Mouse (Mus musculus) megakaryocyte progenitor cell, adult 5-6 weeks (primary cell): ENCODE results near the gene Tmem41a. TPM values are rescaled to one million over a fixed set of nuclear protein-coding genes. Genes with fewer than 3 reads are reported as not detected.
"Not testable (repeated sequence)": the region's sequence is repeated elsewhere in the genome, so short reads cannot be mapped to it uniquely, and the experiment has no call there.

Experiments used
- ATAC-seq: replicated peaks from 2 replicates; pipeline ENCODE4 v1.8.0; 2016; ENCODE audit warnings: mild to moderate bottlenecking, moderate TSS enrichment, inconsistent platforms; ENCODE audit not compliant: poor library complexity
- total RNA-seq, 2 experiments: library from RNA; stranded (forward) in 1 of 2; stranded (reverse) in 1 of 2; fragments of 157-497, 149-512 nt in 1 of 2; fragments of 200-1000 nt in 1 of 2; gene quantifications; 2 replicates each; pipeline versions ENCODE4 v1.2.3 to v1.2.4; 2015 to 2017

Tmem41a gene
- total RNA-seq (2015) (19.8 and 31.9 TPM in 2 replicates), total RNA-seq (2017) (6.9 and 7.5 TPM in 2 replicates)

DNA sequence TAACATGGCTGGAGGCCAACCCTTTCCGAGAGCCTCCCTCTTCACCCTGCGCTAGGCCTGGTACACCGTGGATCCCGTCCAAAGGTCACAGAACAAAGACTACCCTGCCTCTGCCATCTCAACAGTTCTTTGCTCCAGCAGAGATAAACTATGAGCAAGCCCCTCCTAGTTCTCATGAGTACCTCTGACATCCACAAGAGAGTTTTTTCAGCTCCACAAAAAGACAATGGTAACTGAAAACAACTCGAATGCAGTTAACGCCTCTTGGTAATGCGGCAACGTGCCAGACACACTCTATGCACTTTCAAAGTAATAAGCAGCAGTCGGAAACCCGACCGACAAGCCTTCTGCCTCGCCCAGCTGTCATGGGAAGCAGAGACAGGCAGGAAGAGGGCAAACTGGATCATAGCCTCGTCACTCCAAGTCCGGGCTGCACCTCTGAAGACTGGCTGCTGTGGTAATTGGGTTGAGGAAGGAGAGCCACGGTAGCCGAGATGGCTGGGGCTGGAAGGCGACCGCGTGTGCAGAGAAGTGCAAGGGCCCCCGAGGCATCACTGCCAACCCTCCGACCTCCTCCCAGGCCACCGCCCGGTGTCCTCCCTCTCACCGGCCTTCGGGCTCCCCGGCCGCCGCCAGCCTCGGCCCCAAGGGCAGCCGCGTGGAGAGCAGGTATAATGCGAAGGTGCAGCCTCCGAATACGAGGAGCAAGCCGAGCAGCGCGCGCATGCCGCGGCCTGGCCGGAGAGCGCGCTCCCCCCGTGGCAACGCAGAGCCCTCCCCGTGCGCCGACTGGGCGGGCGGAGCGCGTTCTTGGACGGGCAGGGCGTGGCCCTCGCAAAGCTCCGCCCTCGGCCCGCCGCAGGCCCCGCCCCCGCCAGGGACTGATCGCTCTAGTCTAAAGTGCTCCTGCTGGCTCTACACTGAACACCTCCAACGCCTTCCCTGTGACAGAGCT lies at the start of gene Tmem41a:
Gene Tmem41a (minus strand): TSS at position 792 of the 955 bp plus-strand sequence.
- peak; percentile 94 for ATAC-seq

DNA sequence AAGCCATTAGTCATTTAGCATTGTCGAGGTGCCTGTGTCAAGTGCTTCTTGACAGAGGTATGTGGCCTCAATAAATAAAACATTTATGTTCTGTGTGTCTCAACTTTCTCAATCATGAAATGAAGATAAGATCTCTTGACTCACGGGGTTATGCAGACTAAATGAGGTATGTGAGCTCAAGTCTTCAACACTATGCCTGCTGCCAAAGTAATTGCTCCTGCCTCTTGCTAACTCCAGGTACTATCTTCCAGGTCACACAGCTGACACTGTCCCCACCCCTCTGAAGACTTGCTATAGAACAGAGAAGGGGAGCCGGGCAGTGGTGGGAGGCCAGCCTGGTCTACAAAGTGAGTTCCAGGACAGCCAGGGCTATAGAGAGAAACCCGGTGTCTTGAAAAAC lies 49.0 kb upstream of the Tmem41a start:
- no peak for ATAC-seq

DNA sequence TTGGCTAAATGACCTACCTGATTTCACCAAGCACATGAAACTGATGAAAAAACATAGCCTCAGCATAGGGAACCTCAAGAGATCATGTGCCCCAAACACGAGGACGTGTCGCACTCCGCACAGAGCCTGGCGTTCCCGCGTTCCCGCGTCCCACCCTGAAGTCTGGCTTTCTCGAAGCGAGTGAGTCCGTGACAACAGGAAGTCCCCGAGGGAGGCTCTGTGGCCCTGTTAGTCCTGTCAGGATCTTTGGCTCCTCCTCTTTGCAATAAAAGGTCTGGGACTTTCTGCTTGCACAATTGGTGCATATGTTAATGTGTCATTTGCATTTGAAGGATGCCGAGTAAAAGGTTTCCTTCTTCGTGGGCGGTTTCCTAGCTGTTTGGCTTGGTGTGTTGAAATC lies 48.0 kb upstream of the Tmem41a start, which contains the start of gene Liph:
Gene Liph (minus strand): TSS at position 360 of the 400 bp plus-strand sequence.
- peak; percentile 68 for ATAC-seq

DNA sequence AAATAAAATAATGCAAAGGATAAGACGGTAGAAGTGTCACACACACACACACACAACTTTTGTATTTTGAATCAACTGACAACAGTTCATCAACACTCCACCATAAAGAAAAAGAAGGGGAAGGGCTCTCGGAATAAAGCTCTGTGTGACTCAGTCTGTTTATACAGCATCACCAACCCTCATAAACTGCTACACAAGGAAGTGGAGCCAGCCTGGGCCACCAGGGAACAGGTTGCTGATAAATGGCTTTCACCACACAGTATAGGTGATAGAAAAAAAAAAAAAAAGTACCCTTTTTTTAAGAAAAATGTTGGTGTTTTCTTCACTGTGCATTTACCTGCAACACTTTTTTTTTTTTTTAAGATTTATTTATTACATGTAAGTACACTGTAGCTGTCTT lies 44.4 kb upstream of the Tmem41a start:
- ATAC-seq, result no peak

DNA sequence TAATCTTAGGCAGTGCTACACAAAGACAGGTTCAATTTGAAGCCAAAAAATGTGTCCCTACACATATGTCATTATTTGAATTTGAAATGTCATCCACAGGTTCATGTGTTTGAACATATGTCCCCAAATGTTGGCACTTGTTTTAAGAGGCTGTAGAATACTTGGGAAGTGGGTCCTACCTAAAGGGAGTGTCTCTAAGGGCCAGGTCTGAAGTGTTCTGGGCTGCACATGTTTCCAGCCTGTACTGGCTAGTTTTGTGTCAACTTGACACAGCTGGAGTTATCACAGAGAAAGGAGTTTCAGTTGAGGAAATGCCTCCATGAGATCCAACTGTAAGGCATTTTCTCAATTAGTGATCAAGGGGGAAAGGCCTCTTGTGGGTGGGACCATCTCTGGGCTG lies 43.5 kb upstream of the Tmem41a start:
- ATAC-seq, result not testable (repeated sequence)

DNA sequence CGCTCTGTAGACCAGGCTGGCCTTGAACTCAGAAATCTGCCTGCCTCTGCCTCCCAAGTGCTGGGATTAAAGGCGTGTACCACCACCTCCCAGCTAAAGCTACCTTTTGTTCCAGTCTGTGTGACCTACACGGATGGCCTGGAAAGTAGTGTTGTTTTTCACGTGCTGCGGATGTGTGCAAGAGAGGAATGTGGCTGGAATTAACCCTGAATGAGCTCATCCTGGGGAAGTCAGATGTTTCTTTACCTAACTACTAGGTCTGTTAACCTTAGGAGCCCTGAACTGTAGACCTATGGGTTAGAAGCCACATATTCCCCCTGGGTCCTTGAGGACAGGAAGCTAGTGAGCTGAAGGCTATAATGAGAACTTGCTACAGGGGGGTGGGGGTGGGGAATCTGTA lies 40.6 kb upstream of the Tmem41a start:
- ATAC-seq, result no peak

DNA sequence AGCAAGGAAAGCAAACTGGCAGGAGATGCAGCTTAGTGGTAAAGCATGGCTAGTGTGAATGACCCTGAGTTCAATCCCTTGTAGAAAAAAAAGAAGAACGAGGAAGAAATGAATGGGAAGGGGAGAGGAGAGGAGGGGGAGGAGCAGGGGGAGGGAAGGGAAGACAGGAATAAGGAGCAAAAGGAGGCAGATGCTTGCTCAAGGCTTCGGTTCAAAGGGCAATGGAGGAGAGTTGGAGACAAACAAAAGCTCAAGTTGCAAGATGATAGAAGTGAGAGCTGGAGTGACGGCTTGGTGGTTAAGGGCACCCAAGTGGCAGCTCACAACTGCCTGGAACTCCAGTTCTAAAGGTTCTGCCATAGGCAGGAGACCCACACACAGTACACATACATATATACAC lies 38.8 kb upstream of the Tmem41a start:
- no peak for ATAC-seq

DNA sequence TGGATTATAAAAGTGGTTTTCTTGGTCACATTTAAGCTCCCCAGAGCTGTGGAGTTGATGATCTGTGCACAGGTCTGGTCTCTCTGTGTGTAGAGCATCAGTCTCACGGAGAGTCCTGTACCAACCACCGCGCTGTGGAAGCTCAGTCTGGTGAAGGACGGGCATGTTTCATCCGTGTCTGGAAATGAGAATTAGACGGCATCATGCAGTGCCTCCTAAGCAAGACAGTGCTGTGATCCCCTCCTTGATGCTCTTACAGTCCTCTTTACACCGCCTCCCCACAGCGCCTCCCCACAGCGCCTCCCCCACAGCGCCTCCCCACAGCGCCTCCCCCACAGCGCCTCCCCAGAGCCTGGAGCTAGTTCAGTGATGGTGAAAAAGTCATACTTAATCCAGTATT lies 36.7 kb upstream of the Tmem41a start:
- no peak for ATAC-seq

DNA sequence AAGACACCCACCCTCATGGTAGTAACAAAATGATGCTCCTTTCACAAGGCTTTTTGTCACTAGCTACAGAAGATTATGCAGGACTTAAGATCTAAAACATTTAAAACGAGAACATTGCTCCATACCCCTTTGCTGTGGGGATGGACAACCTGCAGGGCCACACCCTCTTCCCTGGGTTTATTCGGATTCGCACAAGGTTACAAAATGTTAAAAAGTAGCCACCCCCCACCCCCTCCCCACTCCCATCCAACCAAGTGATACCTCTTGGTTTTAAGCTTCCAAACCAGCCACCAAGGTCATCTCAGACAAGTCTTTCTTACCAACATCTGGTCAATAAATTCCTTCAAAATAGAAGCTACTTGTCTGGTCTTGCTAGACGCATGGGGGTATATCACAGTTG lies 36.2 kb upstream of the Tmem41a start:
- no peak for ATAC-seq

DNA sequence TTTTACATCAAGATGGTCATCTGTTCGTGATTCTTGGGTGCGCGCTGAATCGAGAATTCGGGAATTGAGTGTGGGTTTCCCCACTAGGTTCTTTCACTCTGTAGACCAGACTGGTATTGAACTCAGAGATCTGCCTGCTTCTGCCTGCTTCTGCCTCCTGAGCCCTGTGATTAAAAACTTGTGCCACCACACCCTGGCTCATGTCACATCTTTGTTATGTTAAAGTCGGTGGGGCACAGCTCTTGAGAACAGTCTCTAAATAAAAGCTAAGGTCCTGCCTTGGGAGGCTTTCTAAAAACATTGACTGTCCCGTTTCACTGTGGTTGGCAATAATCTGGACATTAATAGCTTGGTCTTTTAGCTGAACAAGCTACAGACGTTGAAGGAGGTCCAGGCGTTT lies 35.8 kb upstream of the Tmem41a start:
- no peak for ATAC-seq

DNA sequence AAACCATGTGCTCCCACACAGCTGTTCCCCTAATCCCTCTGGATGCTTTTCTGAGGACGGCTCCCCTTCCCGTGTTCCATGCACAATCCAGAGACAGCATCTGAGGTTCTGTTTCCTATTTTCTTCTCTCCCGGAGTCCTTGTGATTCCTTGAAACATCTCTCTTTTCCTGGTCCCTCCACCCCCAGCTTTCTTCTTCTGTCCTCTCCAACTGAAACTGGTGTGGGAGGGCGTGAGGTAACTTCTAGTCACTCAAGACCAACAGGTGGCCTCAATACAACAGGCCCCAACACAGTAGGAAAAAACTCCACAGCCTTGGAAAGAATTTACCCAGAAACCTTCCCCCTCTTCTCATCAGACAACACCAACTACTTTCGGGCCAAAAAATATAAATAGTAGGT lies 30.0 kb upstream of the Tmem41a start:
- ATAC-seq, result no peak

DNA sequence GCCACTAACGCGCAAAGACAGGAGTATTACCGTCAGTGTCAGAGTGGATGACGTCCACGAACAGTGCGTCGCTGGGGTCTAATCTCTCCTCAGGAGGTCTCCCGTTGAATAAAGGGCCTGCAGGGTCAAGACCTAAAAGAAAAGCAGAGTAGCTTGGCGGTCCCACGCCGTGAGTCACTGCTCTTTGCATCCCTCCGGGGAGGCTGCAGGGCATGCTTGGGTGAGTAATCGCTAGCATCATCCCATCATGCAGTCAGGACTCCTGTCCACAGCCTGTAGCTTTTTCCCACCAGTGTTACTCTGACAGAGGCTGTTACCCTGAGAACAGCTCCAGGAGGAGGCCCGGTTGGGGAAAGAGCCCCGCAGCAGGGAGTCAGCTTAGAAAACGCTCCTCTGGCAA lies 28.9 kb upstream of the Tmem41a start:
- ATAC-seq, result no peak

DNA sequence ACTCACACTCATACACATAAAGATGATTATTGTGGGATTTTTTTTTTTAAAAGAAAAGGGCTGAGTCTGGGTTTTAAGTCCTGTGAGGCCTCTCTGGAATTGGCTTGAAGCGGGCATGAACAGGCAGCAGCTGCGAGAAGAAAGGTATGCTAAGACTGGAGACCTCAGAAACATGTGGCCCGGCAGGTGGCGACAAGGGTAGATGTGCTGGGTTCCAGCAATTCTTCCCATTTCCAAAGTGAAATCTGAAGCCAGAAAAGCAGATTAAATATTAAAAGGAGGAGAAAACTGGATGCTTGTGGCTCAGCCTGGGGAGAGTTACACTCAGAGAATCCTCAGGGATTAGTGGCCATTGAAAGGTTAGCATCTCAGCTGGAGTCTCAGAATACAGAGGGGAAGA lies 24.1 kb upstream of the Tmem41a start:
- no peak for ATAC-seq

DNA sequence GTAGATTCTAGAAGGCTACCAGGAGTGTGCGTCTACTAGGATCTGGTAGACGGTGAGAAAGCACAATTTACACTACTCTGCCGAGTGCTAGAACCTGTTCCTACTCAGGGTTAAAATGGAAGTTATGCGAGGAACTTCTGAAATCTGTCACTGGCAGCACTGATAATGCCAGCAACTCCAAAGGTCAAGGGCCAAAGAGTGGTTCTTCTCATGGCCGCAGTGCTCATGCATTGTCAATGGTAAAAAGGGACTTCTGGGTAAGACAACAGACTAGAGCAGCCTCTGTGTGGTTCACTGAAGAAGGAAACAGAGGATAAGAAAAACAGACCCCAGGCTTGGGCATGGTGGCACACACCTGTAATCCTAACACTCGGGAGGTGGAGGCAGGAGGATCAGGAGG lies 23.2 kb upstream of the Tmem41a start:
- no peak for ATAC-seq

DNA sequence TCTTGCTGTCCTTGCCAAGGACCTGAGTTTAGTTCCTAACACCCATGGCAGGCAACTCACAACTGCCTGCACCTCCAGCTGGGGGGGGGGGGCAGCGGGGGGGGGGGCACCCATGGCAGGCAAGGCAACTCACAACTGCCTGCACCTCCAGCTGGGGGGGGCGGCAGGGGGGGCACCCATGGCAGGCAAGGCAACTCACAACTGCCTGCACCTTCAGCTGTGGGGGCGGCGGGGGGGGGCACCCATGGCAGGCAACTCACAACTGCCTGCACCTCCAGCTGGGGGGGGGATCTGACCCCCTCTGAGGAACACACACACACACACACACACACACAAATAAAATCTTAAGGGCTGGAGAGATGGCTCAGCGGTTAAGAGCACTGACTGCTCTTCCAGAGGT lies 22.5 kb upstream of the Tmem41a start:
- no peak for ATAC-seq

DNA sequence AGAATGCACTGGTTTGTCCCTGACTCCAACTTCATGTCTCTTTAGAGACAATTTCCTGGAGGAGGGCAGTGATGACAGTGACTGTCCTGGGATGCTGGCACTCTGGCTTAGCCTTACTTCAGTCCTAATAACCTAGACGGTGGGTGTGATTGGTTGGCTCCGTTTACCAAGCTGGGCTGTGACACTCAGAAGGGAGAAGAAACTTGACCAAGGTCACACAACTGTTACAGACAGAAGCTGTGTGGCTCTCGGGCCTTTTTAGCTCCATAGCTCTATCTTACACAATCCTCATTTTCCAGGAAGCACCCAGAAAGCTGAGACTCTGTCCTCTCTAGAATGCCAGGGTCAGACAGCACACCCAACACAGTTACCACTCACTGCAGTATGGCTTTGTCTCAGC lies 18.2 kb upstream of the Tmem41a start:
- no peak for ATAC-seq

DNA sequence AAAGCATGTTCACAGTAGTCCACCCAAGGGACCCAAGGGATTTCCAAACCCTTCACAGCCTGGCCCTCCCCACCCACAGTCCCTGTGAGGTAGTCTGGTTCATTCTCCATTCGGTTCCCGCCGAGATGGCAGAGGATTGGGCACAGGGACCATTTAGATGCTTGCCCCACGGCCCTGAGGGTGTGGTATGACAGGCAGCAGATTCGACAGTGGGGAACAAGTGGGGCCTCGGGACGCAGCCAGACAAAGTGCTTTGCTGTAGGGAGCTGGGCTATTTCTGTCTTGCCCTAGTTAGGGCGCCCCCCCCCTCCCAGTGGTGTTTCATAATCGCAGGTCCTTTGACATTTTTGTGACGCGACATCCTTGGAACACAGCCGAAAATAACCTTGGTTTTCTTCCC lies 8.2 kb upstream of the Tmem41a start:
- no peak for ATAC-seq

DNA sequence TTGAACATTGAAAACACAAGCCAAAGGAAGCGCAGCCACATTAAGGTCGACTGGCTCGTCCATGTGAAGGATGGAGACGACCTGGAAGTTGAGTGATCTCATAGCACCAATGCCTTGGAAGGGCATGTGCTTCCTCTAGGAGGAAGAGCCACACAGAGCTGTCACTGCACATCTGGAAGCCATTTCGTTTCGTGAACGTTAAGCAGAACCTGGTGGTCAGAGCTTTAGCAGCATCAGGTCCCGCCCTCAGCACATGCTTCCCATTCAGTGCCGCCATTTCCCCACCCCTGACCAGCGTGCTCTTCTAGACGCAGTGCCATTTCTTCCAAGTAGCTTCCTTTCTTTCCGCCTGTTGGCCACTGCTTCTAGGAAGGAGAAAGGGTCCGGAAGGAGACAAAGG lies 18.9 kb downstream of the Tmem41a start:
- ATAC-seq, result no peak

DNA sequence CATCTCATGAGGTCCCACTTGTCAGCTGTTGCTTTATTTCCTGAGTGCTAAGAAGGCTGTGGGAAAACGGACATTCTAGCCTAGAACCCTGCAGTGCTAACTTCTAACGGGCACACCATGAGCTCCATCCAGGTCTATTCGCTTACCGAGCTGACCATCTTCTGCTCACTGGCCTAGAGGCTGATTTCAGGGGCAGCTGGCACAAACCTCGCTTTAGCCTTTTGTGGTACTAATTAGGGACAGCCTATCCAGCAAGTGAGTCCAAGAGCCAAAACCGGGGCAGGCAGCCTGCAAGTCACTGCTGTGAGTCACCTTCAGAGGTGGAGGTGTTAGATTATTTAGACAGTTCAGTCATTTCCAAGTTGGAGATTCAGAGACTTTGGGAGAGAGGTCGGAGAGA lies 30.7 kb downstream of the Tmem41a start:
- no peak for ATAC-seq

DNA sequence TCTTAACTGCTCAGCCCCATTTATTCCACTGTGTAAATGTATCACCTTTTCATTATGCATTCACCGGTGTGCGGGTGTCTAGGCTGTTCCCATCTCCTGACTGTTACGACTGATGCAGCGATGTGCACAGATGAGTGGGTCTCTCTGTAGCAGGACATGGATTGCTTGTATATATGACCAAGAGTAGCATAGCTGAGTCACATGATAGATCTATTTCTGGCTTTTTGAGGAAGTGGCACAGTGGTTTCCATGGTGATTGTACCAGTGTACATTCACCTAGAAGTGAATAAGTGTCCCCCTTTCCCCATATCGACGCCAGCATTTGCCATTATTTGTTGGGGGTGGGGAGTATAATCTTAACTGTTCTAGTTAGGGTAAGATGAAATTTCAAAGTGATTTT lies 34.0 kb downstream of the Tmem41a start:
- peak; percentile 55 for ATAC-seq

DNA sequence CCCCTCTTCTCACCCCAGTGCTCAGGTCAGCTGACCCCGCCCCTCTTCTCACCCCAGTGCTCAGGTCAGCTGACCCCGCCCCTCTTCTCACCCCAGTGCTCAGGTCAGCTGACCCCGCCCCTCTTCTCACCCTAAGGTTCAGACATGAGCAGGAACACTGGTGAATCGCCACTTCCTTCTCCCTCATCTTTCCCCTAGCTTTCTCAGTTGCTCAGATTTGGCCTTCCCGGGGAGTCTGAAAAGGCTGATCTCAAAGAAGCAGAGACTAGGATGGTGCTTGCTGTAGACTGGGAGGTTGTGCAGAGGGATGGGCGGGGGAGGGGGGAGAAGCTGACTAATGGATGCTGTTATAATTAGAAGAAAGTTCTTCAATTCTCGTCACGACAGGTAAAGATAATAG lies 38.4 kb downstream of the Tmem41a start:
- ATAC-seq, result not testable (repeated sequence)

DNA sequence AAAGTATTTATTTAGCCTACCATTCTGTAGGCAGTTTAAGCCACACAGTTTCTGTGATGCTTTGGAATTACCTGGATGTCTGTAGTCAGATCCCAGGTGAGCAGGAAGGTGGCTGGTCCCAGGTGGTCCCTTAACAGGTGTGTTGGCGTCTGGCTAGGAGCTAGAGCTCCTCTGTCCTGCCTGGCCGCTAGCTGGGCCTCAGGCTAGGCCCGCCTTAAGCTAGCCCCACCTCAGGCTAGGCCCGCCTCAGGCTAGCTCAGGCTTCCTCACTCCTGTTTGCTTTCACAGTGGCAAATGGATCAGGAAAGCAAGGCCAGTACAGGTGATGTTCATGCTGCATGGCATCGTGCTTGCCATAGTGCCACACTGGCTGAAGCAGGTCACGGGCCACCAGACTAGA lies 40.5 kb downstream of the Tmem41a start:
- no peak for ATAC-seq

DNA sequence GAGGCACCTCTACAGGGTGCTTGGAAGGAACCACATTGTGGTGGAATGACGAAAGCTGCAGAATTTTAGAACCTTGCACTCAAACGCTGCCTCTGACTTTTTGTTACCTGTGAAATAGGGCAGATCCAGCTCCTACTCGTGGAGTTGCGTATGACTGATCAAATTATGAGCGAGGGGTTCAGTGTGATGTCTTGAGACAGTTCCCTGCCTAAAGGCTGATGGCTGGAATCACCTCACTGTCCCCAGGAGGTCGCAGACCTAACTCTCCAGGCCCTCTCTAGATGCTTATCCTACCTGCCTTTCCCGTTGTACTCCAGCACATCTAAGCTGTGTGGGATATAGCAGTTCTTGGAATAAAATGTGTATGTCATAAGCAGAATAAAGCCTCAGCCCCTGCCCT lies 41.4 kb downstream of the Tmem41a start:
- no peak for ATAC-seq
